Mouse (Mus musculus) MN1 (cell line): ENCODE data around the gene Spats2l.

Source experiments
- DNase-seq: peaks from one replicate; pipeline ENCODE4 v3.0.0-alpha.2; 2016; ENCODE audit warnings: low spot score

Spats2l gene

GRCm38 (mm10) chr1:57889803-57890202 is 115.8 kb downstream of the Spats2l start:
- no peak for DNase-seq

- DNase-seq, result no peak
These were observed 116.4 kb downstream of the Spats2l start for GRCm38 (mm10) chr1:57890259-57890902.

- DNase-seq, result no peak
These were observed 116.9 kb downstream of the Spats2l start for GRCm38 (mm10) chr1:57890903-57891267.

GRCm38 (mm10) chr1:57901494-57901893 is 127.5 kb downstream of the Spats2l start:
- no peak for DNase-seq

GRCm38 (mm10) chr1:57903793-57904192 is 129.8 kb downstream of the Spats2l start:
- DNase-seq, result no peak

GRCm38 (mm10) chr1:57905912-57906311 is 131.9 kb downstream of the Spats2l start:
- no peak for DNase-seq

- DNase-seq, result no peak
These were observed 132.3 kb downstream of the Spats2l start for GRCm38 (mm10) chr1:57906312-57906711.

- DNase-seq, result no peak
These were observed 137.6 kb downstream of the Spats2l start for GRCm38 (mm10) chr1:57911561-57911960.

- no peak for DNase-seq
These were observed 143.4 kb downstream of the Spats2l start for GRCm38 (mm10) chr1:57917342-57917741.

- DNase-seq, result no peak
These were observed 144.6 kb downstream of the Spats2l start for GRCm38 (mm10) chr1:57918567-57918966.

- DNase-seq, result no peak
These were observed 160.3 kb downstream of the Spats2l start for GRCm38 (mm10) chr1:57934287-57934686.

- no peak for DNase-seq
These were observed 166.7 kb downstream of the Spats2l start for GRCm38 (mm10) chr1:57940691-57941090.

GRCm38 (mm10) chr1:57941095-57941494 is 167.1 kb downstream of the Spats2l start:
- DNase-seq, result no peak

- DNase-seq, result no peak
These were observed 167.8 kb downstream of the Spats2l start for GRCm38 (mm10) chr1:57941734-57942133.

GRCm38 (mm10) chr1:57942215-57942614 is 168.3 kb downstream of the Spats2l start:
- no peak for DNase-seq

- DNase-seq, result no peak
These were observed 173.8 kb downstream of the Spats2l start for GRCm38 (mm10) chr1:57947552-57948347.

- no peak for DNase-seq
These were observed 175.2 kb downstream of the Spats2l start for GRCm38 (mm10) chr1:57949195-57949594.

- no peak for DNase-seq
These were observed 175.8 kb downstream of the Spats2l start for GRCm38 (mm10) chr1:57949716-57950115.

- no peak for DNase-seq
These were observed 178.5 kb downstream of the Spats2l start for GRCm38 (mm10) chr1:57952509-57952908.

GRCm38 (mm10) chr1:57953586-57954375 is 179.8 kb downstream of the Spats2l start:
- DNase-seq, result no peak

- DNase-seq, result no peak
These were observed 180.4 kb downstream of the Spats2l start for GRCm38 (mm10) chr1:57954376-57954765.

- no peak for DNase-seq
These were observed 181.8 kb downstream of the Spats2l start for GRCm38 (mm10) chr1:57955774-57956173.
